Mouse (Mus musculus) ES-Bruce4 (cell line): ENCODE data around the gene Slc34a2.

Experiments
- CTCF ChIP-seq: IDR thresholded peaks from one replicate; pipeline ENCODE4 v1.8.1; 2011; ENCODE audit warnings: low read depth, low read length
- POLR2A ChIP-seq: IDR thresholded peaks from one replicate; pipeline ENCODE4 v1.8.1; 2011; ENCODE audit warnings: low read length; ENCODE audit not compliant: insufficient read depth

- TF ChIP-seq CTCF (no peak), POLR2A (no peak)
Measured at GRCm38 (mm10) chr5:52998097-52998760, 39.7 kb upstream of the Slc34a2 start.
